Mouse (Mus musculus) erythroblast, embryonic 14.5 days (primary cell): ENCODE data around the gene Gm13275. TPM values are rescaled to one million over a fixed set of nuclear protein-coding genes. Genes with fewer than 3 reads are reported as not detected.
"Not testable (repeated sequence)": the region's sequence is repeated elsewhere in the genome, so short reads cannot be mapped to it uniquely, and the experiment has no call there.

Source experiments
- H3K27me3 ChIP-seq: 2 replicates; pipeline ENCODE4 v1.6.1; 2012; ENCODE audit warnings: inconsistent platforms; ENCODE audit not compliant: control insufficient read depth
- H3K36me3 ChIP-seq: 2 replicates; pipeline ENCODE4 v1.6.1; 2012; ENCODE audit warnings: mild to moderate bottlenecking, inconsistent platforms; ENCODE audit not compliant: control insufficient read depth
- H3K4me1 ChIP-seq: 2 replicates; pipeline ENCODE4 v1.6.1; 2012; ENCODE audit warnings: inconsistent platforms; ENCODE audit not compliant: control insufficient read depth
- H3K4me3 ChIP-seq: replicated peaks from 2 replicates; pipeline ENCODE3; 2012; ENCODE audit warnings: moderate library complexity, mild to moderate bottlenecking, inconsistent platforms
- H3K9me3 ChIP-seq: 2 replicates; pipeline ENCODE4 v1.6.1; 2012; ENCODE audit warnings: low read length, inconsistent platforms, mixed read lengths; ENCODE audit not compliant: control insufficient read depth
- GATA1 ChIP-seq: IDR thresholded peaks from 2 replicates; pipeline ENCODE4 v1.6.1; 2012; ENCODE audit warnings: low read length, inconsistent platforms, mixed read lengths
- TAL1 ChIP-seq: IDR thresholded peaks from 3 replicates; pipeline ENCODE4 v1.6.1; 2012; ENCODE audit warnings: low read length, inconsistent platforms, mixed read lengths
- polyA plus RNA-seq: library from polyadenylated mRNA; stranded (reverse); fragments of >175 nt; gene quantifications from 2 replicates; pipeline ENCODE4 v1.2.3, GENCODE M21; 2012

Gene Gm13275
- polyA plus RNA-seq, 1 experiment: not detected

DNA sequence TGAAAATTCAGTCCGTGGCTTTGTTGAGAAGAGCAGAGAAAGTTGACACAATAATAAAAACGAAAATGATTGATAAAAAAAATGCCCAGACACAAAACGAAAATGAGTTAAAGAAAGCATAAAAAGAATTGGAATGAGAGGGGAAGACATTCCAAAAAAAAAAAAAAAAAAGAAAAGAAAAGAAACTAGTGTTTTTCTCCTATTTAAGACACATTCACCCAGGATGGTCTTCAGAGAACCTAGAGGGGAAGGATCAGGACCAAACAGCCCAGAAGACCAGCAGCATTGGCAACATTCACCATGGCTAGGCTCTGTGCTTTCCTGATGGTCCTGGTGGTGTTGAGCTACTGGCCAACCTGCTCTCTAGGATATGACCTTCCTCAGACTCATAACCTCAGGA lies 21.6 kb downstream of the Gm13275 start, which contains the start of gene Ifna7:
TSS of gene Ifna7 (plus strand) at position 301 of the 400 bp plus-strand sequence.
- Histone ChIP-seq H3K36me3 (no peaks in the 10 kb centered on the region), H3K4me1 (no peaks in the 10 kb centered on the region), H3K27me3 (no peaks in the 10 kb centered on the region), H3K4me3 (no peak within 1 kb of the TSS), H3K9me3 (no peaks in the 10 kb centered on the region)
- TF ChIP-seq TAL1: no peak
- TF ChIP-seq GATA1: no peak

DNA sequence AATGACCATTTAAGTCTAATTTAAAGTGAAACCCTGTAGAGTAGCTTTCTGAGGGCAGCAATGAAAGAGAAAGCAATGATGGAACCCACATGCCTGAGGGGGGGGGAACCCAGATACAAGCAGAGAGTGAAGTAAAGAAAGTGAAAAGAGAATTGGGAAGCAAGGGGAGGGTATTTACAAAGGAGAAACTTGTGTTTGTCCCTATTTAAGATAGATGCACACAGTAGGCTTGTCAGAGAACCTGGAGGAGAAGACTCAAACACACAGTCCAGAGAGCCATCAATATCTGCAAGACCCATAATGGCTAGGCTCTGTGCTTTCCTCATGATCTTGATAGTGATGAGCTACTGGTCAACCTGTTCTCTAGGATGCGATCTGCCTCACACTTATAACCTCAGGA lies 25.4 kb downstream of the Gm13275 start, which contains the start of gene Ifna11:
TSS of gene Ifna11 (plus strand) at position 301 of the 400 bp plus-strand sequence.
- TF ChIP-seq TAL1 (no peak), GATA1 (no peak)
- Histone ChIP-seq H3K4me1 (no peaks in the 10 kb centered on the region), H3K9me3 (no peaks in the 10 kb centered on the region), H3K4me3 (no peak within 1 kb of the TSS), H3K36me3 (no peaks in the 10 kb centered on the region), H3K27me3 (no peaks in the 10 kb centered on the region)

DNA sequence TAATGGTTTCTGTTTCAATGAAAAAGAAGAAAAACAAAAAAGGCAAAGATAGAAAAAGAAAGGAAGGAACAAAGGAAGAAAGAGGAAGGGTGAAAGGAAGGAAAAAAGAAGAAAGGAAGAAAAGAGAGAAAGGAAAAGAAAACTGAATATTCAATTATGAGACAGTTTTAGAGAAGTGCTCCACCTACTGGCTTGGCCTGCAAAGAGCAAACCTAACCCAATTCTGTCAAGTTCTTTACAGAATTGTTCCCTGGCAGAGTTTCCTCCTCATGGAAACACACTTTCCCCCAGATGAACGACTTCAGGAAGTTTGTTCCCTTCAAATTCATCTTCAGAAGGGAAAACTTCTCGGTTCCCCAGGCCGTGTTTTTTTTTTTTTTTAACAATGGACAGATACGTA lies 28.7 kb downstream of the Gm13275 start:
- TF ChIP-seq TAL1 (no peak), GATA1 (no peak)
- Histone ChIP-seq H3K4me1 (no peaks in the 10 kb centered on the region), H3K27me3 (no peaks in the 10 kb centered on the region), H3K9me3 (no peaks in the 10 kb centered on the region), H3K36me3 (no peaks in the 10 kb centered on the region), H3K4me3 (no peak overlapping the region)

DNA sequence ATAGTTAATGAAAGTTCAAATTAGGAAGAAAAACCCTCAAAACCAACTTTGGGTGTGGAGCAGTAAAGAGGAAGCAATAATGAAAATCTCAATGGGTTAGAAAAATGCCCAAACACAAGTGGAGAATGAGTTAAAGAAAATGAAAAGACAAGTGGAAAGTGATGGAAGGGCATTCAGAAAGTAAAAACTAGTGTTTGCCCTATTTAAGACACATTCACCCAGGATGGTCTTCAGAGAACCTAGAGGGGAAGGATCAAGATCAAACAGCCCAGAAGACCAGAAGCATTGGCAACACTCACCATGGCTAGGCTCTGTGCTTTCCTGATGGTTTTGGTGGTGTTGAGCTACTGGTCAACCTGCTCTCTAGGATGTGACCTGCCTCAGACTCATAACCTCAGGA lies 32.8 kb downstream of the Gm13275 start, which contains the start of gene Ifna6:
TSS of gene Ifna6 (plus strand) at position 301 of the 400 bp plus-strand sequence.
- H3K4me1 ChIP-seq, H3K9me3 ChIP-seq, H3K36me3 ChIP-seq, H3K4me3 ChIP-seq, H3K27me3 ChIP-seq: not testable (repeated sequence)

DNA sequence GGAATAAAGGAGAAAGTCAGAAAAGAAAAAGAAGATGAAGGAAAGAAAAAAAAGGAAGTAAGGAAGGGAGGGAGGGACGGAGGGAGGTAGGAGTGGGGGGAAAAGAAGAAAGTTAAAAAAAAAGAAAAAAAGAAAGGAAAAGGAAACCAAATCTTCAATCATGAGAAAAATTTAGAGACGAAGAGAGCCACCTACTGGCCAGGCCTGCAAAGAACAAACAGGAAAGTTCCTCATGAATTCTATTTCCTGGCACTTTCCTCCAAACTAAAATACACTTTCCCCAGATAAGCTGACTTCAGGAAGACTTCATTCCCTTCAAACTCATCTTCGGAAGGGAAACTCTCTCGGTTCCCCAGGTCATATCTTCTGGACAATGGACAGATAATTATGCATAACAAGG lies 36.2 kb downstream of the Gm13275 start:
- H3K27me3 ChIP-seq: no peaks in the 10 kb centered on the region
- H3K36me3 ChIP-seq: no peaks in the 10 kb centered on the region
- H3K9me3 ChIP-seq: no peaks in the 10 kb centered on the region
- no peak overlapping the region for H3K4me3 ChIP-seq
- no peaks in the 10 kb centered on the region for H3K4me1 ChIP-seq
- TF ChIP-seq TAL1: no peak
- TF ChIP-seq GATA1: no peak

DNA sequence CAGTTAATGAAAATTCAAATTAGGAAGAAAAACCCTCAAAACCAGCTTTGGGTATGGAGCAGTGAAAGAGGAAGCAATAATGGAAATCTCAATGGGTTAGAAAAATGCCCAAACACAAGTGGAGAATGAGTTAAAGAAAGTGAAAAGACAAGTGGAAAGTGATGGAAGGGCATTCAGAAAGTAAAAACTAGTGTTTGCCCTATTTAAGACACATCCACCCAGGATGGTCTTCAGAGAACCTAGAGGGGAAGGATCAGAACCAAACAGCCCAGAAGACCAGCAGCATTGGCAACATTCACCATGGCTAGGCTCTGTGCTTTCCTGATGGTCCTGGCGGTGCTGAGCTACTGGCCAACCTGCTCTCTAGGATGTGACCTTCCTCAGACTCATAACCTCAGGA lies 40.9 kb downstream of the Gm13275 start, which contains the start of gene Ifna5:
TSS of gene Ifna5 (plus strand) at position 301 of the 400 bp plus-strand sequence.
- H3K4me3 ChIP-seq, H3K27me3 ChIP-seq, H3K9me3 ChIP-seq, H3K36me3 ChIP-seq, H3K4me1 ChIP-seq: not testable (repeated sequence)

DNA sequence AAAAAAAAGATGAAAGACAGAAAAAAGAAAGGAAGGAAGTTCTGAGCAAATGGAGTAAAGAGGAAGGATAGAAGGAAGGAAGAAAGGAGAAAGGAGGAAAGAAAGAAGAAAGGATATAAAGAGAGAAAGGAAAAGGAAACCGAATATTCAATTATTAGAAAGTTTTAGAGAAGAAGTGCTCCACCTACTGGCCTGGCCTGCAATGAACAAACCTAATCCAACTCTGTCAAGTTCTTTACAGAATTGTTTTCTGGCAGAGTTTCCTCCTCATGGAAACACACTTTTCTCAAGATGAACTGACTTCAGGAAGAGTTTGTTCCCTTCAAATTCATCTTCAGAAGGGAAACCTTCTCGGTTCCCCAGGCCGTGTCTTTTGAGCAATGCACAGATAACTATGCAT lies 44.5 kb downstream of the Gm13275 start:
- TF ChIP-seq GATA1 (no peak), TAL1 (no peak)
- no peak overlapping the region for H3K4me3 ChIP-seq
- no peaks in the 10 kb centered on the region for H3K4me1 ChIP-seq
- no peaks in the 10 kb centered on the region for H3K36me3 ChIP-seq
- no peaks in the 10 kb centered on the region for H3K9me3 ChIP-seq
- no peaks in the 10 kb centered on the region for H3K27me3 ChIP-seq

DNA sequence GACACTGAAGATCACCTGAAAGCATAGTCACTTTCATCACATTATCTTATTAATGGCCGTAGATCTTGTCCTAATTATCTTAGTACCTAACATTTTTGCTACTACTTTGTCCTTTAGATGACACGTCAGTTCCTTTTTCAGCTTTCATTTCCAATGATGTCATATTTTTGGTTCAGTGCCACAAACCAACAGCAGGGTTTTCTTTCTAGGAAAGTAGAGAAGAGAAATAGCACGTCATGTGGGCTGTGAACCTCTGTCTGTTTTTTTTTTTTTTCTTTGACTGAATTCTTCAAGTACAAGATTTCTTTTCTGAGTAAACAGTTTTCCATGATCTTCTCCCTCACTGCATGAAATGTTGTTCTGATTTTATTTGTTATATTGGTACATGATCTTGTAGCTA lies 45.8 kb downstream of the Gm13275 start:
- no peaks in the 10 kb centered on the region for H3K4me1 ChIP-seq
- no peaks in the 10 kb centered on the region for H3K9me3 ChIP-seq
- no peak overlapping the region for H3K4me3 ChIP-seq
- H3K36me3 ChIP-seq: no peaks in the 10 kb centered on the region
- TF ChIP-seq TAL1: no peak
- no peak for TF ChIP-seq GATA1
- H3K27me3 ChIP-seq: no peaks in the 10 kb centered on the region

DNA sequence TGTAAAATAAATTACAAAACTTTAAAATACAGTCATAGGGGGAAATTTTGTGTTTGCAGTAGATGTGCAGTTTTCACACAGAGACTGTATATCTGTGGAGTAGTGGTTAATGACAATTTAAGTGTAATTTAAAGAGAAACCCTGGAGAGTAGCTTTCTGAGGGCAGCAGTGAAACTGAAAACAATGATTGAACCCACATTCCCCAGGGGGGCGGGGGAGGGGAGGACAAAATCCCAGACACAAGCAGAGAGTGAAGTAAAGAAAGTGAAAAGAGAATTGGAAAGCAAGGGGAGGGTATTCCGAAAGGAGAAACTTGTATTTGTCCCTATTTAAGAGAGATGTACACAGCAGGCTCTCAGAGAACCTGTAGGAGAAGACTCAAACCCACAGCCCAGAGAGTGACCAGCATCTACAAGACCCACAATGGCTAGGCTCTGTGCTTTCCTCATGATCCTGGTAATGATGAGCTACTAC lies 47.2 kb downstream of the Gm13275 start, which contains the start of gene Ifna4:
TSS of gene Ifna4 (plus strand) at position 424 of the 474 bp plus-strand sequence.
- no peaks in the 10 kb centered on the region for H3K27me3 ChIP-seq
- H3K4me3 ChIP-seq: no peak within 1 kb of the TSS
- TF ChIP-seq GATA1 (no peak), TAL1 (no peak)
- no peaks in the 10 kb centered on the region for H3K4me1 ChIP-seq
- H3K9me3 ChIP-seq: no peaks in the 10 kb centered on the region
- H3K36me3 ChIP-seq: no peaks in the 10 kb centered on the region

Other genes starting within 250 kb of the Gm13275 start
- not detected in 2 replicates for gene Ifna15, start 236.2 kb upstream of the Gm13275 start, polyA plus RNA-seq
- not detected in 2 replicates for gene Ifna14, start 222.7 kb upstream of the Gm13275 start, polyA plus RNA-seq
- not detected in 2 replicates for gene Ifna9, start 202.1 kb upstream of the Gm13275 start, polyA plus RNA-seq
- not detected in 2 replicates for gene Ifna12, start 191.1 kb upstream of the Gm13275 start, polyA plus RNA-seq
- gene C87499, start 160.1 kb upstream of the Gm13275 start, polyA plus RNA-seq: 0.03 TPM in 1 of 2 replicates, not detected in the other
- gene Ifna13, start 150.0 kb upstream of the Gm13275 start, polyA plus RNA-seq: not detected in 2 replicates
- gene Ifna16, start 117.6 kb upstream of the Gm13275 start, polyA plus RNA-seq: not detected in 2 replicates
- gene Ifna2, start 110.6 kb upstream of the Gm13275 start, polyA plus RNA-seq: not detected in 2 replicates
- not detected in 2 replicates for gene Ifnab, start 103.1 kb upstream of the Gm13275 start, polyA plus RNA-seq
- gene Gm26566, start 72.7 kb upstream of the Gm13275 start, polyA plus RNA-seq: 0.03 and 0.05 TPM in 2 replicates
- 0.08 and 0.10 TPM in 2 replicates for gene Klhl9, start 72.0 kb upstream of the Gm13275 start, polyA plus RNA-seq
- gene Gm13271, start 39.6 kb upstream of the Gm13275 start, polyA plus RNA-seq: not detected in 2 replicates
- not detected in 2 replicates for gene Gm13283, start 34.4 kb upstream of the Gm13275 start, polyA plus RNA-seq
- gene Gm13290, start 20.7 kb upstream of the Gm13275 start, polyA plus RNA-seq: not detected in 2 replicates
- not detected in 2 replicates for gene Gm13289, start 17.6 kb upstream of the Gm13275 start, polyA plus RNA-seq
- gene Gm13272, start 14.6 kb upstream of the Gm13275 start, polyA plus RNA-seq: not detected in 2 replicates
- not detected in 2 replicates for gene Ifnz, start 12.4 kb upstream of the Gm13275 start, polyA plus RNA-seq
- not detected in 2 replicates for gene Gm13276, start 8.8 kb upstream of the Gm13275 start, polyA plus RNA-seq
- gene Gm13277, start 5.9 kb upstream of the Gm13275 start, polyA plus RNA-seq: not detected in 2 replicates
- not detected in 2 replicates for gene Gm13278, start 2.9 kb upstream of the Gm13275 start, polyA plus RNA-seq
- gene Gm13279, start 2.9 kb downstream of the Gm13275 start, polyA plus RNA-seq: not detected in 2 replicates
- not detected in 2 replicates for gene Gm13285, start 5.2 kb downstream of the Gm13275 start, polyA plus RNA-seq
- not detected in 2 replicates for gene Gm13287, start 8.8 kb downstream of the Gm13275 start, polyA plus RNA-seq
- not detected in 2 replicates for gene Gm13288, start 11.0 kb downstream of the Gm13275 start, polyA plus RNA-seq
- not detected in 2 replicates for gene Ifna7, start 21.7 kb downstream of the Gm13275 start, polyA plus RNA-seq
- gene Ifna11, start 25.5 kb downstream of the Gm13275 start, polyA plus RNA-seq: not detected in 2 replicates
- not detected in 2 replicates for gene Ifna6, start 32.9 kb downstream of the Gm13275 start, polyA plus RNA-seq
- not detected in 2 replicates for gene Ifna5, start 41.0 kb downstream of the Gm13275 start, polyA plus RNA-seq
- not detected in 2 replicates for gene Ifna4, start 47.4 kb downstream of the Gm13275 start, polyA plus RNA-seq
- gene Ifna1, start 55.6 kb downstream of the Gm13275 start, polyA plus RNA-seq: not detected in 2 replicates
- gene Ifne, start 85.7 kb downstream of the Gm13275 start, polyA plus RNA-seq: not detected in 2 replicates